Mouse (Mus musculus) embryonic fibroblast, embryonic 13.5 days (primary cell): ENCODE measurements around the gene Foxd1.

Experiments used
- CTCF ChIP-seq: IDR thresholded peaks from 2 replicates; pipeline ENCODE4 v1.5.1; 2011; ENCODE audit warnings: mild to moderate bottlenecking, control low read depth, low read length, moderate library complexity, borderline replicate concordance; ENCODE audit not compliant: insufficient read depth
- POLR2A ChIP-seq: IDR thresholded peaks from 2 replicates; pipeline ENCODE4 v1.6.1; 2011; ENCODE audit warnings: low read depth, mild to moderate bottlenecking, control low read depth, low read length, moderate library complexity

- TF ChIP-seq CTCF, result no peak
- no peak for TF ChIP-seq POLR2A
These were observed 31.8 kb downstream of the Foxd1 start for GRCm38 (mm10) chr13:98385877-98386276.
